Mouse (Mus musculus): ENCODE results near the gene Cxcl16.
"Not testable (repeated sequence)": the region's sequence is repeated elsewhere in the genome, so short reads cannot be mapped to it uniquely, and the experiment has no call there.

Cxcl16 gene

GRCm38 (mm10) chr11:70453261-70454044 is 6.3 kb downstream of the Cxcl16 start:
- peak; percentile 38 for DNase-seq (ENCODE audit: low spot score)

- peak; percentile 99 for DNase-seq (ENCODE audit: low spot score)
These were observed 7.8 kb downstream of the Cxcl16 start, which contains the start of gene Med11 for GRCm38 (mm10) chr11:70451797-70452498. Gene Med11 (plus strand): TSS chr11:70451919.

- DNase-seq (ENCODE audit: low spot score) = no peak
These were observed 8.9 kb downstream of the Cxcl16 start for GRCm38 (mm10) chr11:70450926-70451325.

GRCm38 (mm10) chr11:70447373-70447772 is 12.4 kb downstream of the Cxcl16 start:
- DNase-seq (ENCODE audit: low spot score) = no peak

- DNase-seq (ENCODE audit: low spot score) = no peak
These were observed 13.0 kb downstream of the Cxcl16 start for GRCm38 (mm10) chr11:70446756-70447155.

- DNase-seq (ENCODE audit: low spot score) = peak; percentile 56
These were observed 15.1 kb downstream of the Cxcl16 start for GRCm38 (mm10) chr11:70444667-70445066.

- DNase-seq (ENCODE audit: low spot score) = no peak
These were observed 15.8 kb downstream of the Cxcl16 start for GRCm38 (mm10) chr11:70443964-70444363.

- no peak for DNase-seq (ENCODE audit: low spot score)
These were observed 17.9 kb downstream of the Cxcl16 start for GRCm38 (mm10) chr11:70441882-70442281.

- no peak for DNase-seq (ENCODE audit: low spot score)
These were observed 19.1 kb downstream of the Cxcl16 start for GRCm38 (mm10) chr11:70440637-70441036.

GRCm38 (mm10) chr11:70438728-70439374 is 20.9 kb downstream of the Cxcl16 start:
- DNase-seq (ENCODE audit: low spot score) = no peak

- no peak for DNase-seq (ENCODE audit: low spot score)
These were observed 22.4 kb downstream of the Cxcl16 start for GRCm38 (mm10) chr11:70437426-70437825.

GRCm38 (mm10) chr11:70435476-70435875 is 24.3 kb downstream of the Cxcl16 start:
- no peak for DNase-seq (ENCODE audit: low spot score)

- DNase-seq (ENCODE audit: low spot score) = no peak
These were observed 25.8 kb downstream of the Cxcl16 start for GRCm38 (mm10) chr11:70433951-70434350.

GRCm38 (mm10) chr11:70433569-70433943 is 26.2 kb downstream of the Cxcl16 start:
- no peak for DNase-seq (ENCODE audit: low spot score)

- peak; percentile 45 for DNase-seq (ENCODE audit: low spot score)
These were observed 26.8 kb downstream of the Cxcl16 start for GRCm38 (mm10) chr11:70432895-70433568.

GRCm38 (mm10) chr11:70432048-70432894 is 27.5 kb downstream of the Cxcl16 start, which contains the start of gene Arrb2:
Gene Arrb2 (plus strand): TSS chr11:70432635.
- peak; percentile 98 for DNase-seq (ENCODE audit: low spot score)

- DNase-seq (ENCODE audit: low spot score) = no peak
These were observed 28.2 kb downstream of the Cxcl16 start for GRCm38 (mm10) chr11:70431574-70431973.

GRCm38 (mm10) chr11:70426598-70426997 is 33.2 kb downstream of the Cxcl16 start:
- not testable (repeated sequence) for DNase-seq (ENCODE audit: low spot score)

- DNase-seq (ENCODE audit: low spot score) = no peak
These were observed 40.3 kb downstream of the Cxcl16 start for GRCm38 (mm10) chr11:70419486-70419885.

GRCm38 (mm10) chr11:70418199-70418598 is 41.6 kb downstream of the Cxcl16 start:
- no peak for DNase-seq (ENCODE audit: low spot score)

GRCm38 (mm10) chr11:70413961-70414360 is 45.8 kb downstream of the Cxcl16 start:
- DNase-seq (ENCODE audit: low spot score) = peak; percentile 70
